In the genomic region with DNA sequence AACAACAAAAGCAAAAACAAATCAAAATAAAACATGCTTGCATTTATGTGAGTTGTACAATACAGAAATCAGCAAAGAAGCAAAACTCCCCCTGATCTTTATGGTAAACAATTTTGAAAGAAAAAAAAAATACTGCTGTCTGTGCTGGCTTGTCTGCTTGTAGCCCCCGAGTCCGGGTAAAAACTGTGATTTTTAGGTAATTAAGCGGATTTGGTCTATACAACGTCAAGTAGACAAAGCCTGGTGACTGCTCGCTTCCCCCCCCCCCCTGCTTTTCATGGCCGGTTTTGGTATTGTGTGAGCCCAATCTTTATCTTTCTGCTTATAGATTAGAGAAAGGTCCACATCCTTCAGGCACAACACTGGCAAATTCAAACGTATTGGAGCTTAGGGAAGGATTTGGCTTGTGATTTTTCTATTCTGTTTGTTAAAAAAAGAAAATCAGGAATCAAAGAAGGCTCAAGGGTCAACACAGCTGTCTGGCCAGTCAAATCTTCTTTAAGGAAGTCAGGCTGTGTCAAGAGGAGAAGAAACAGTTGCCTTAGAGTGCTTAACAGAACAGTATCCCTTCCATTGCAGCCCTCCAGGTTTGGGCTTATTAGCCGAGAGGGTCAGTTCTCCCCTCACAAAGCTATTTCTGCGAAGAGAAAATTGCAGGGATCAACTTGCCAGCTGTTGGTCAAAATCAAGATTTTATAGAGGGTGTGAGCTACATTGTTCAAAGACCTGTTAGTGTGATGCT, we compare ENCODE assay signal across 23 mouse cellular contexts. TPM values are rescaled to one million over a fixed set of nuclear protein-coding genes. Genes with fewer than 3 reads are reported as not detected.
DNase-seq lines count a peak whose midpoint lies in the region; ATAC-seq lines count a peak whose summit lies in the region.
"Had no signal": no experiment of that assay in that cellular context is flagged by ENCODE, and none has a peak within 500 bp of the region (broad histone marks: within the 10 kb centered on the region; RNA-seq: fewer than 3 reads in every experiment).

No protein-coding gene starts in this region.

- ATAC-seq in midbrain, embryonic 15.5 days (replicated peaks): no peak
- ATAC-seq in midbrain, embryonic 14.5 days (ENCODE audit: low FRiP score, low TSS enrichment): no peak
- ATAC-seq: forebrain, embryonic 14.5 days; intestine, embryonic 16.5 days had no signal

- no peak overlapping the region for H3K4me2 ChIP-seq in midbrain, embryonic 15.5 days
- H3K4me2 ChIP-seq in midbrain, embryonic 14.5 days (ENCODE audit: low read length): peak overlapping the region; percentile 30; the same call in 1 of the 2 replicates
- H3K4me2 ChIP-seq: embryonic facial prominence, embryonic 15.5 days had no signal

- 2% methylated on average over 9 of the region's 9 CpGs for WGBS in midbrain, embryonic 10.5 days
- under 1% methylated on average over 9 of the region's 9 CpGs for WGBS in midbrain, embryonic 15.5 days
- WGBS in midbrain, embryonic 14.5 days: 2% methylated on average over 9 of the region's 9 CpGs

- H3K27ac ChIP-seq in midbrain, embryonic 10.5 days (replicated peaks): no peak overlapping the region
- H3K27ac ChIP-seq in midbrain, embryonic 15.5 days: no peak overlapping the region
- no peak overlapping the region for H3K27ac ChIP-seq in midbrain, embryonic 14.5 days (replicated peaks; ENCODE audit: low read depth, low read length)
- H3K27ac ChIP-seq: embryonic facial prominence, embryonic 15.5 days; forebrain, embryonic 10.5 days; gastrocnemius, adult 2 months; heart, embryonic 10.5 days had no signal

- DNase-seq in heart, adult 11 months: peak; percentile 59
- DNase-seq in heart, adult 9 months (ENCODE audit: low spot score in 2 of 2): no peak
- DNase-seq in midbrain, embryonic 10.5 days (ENCODE audit: low spot score): peak; percentile 24
- DNase-seq in mesoderm, embryonic 11.5 days (ENCODE audit: low read depth, low spot score): peak; percentile 21
- DNase-seq in midbrain, embryonic 14.5 days: peak; percentile 38
- DNase-seq in right cerebral cortex, postnatal 14 days: no peak
- DNase-seq: adrenal gland, adult 2 months; adrenal gland, postnatal 25 days; cerebellum, adult 18-20 months; cerebellum, adult 9-11 months; cerebellum, postnatal 36 days; gastrocnemius, adult 2 months; gastrocnemius, postnatal 25 days; heart, postnatal 10 days; heart, postnatal 4 days had no signal

- H3K9ac ChIP-seq in midbrain, embryonic 15.5 days: no peak overlapping the region
- H3K9ac ChIP-seq in midbrain, embryonic 14.5 days (replicated peaks; ENCODE audit: low read length): no peak overlapping the region
- H3K9ac ChIP-seq: embryonic facial prominence, embryonic 15.5 days had no signal

- H3K36me3 ChIP-seq in midbrain, embryonic 10.5 days: no peaks in the 10 kb centered on the region
- H3K36me3 ChIP-seq in midbrain, embryonic 15.5 days (replicated peaks): no peaks in the 10 kb centered on the region
- H3K36me3 ChIP-seq in midbrain, embryonic 14.5 days (ENCODE audit: control insufficient read depth, insufficient read depth, low read length): no peaks in the 10 kb centered on the region
- H3K36me3 ChIP-seq: embryonic facial prominence, embryonic 15.5 days; forebrain, embryonic 10.5 days; heart, embryonic 10.5 days had no signal

- H3K4me1 ChIP-seq in midbrain, embryonic 10.5 days: peaks cover 50% of the 10 kb centered on the region
- peaks cover 14% of the 10 kb centered on the region for H3K4me1 ChIP-seq in midbrain, embryonic 15.5 days
- H3K4me1 ChIP-seq in midbrain, embryonic 14.5 days (ENCODE audit: control insufficient read depth, insufficient read depth, low read length): peaks cover 2% of the 10 kb centered on the region; the same call in 1 of the 2 replicates

- no peaks in the 10 kb centered on the region for H3K9me3 ChIP-seq in midbrain, embryonic 10.5 days (replicated peaks)
- H3K9me3 ChIP-seq in midbrain, embryonic 15.5 days: no peaks in the 10 kb centered on the region
- H3K9me3 ChIP-seq in midbrain, embryonic 14.5 days (ENCODE audit: control insufficient read depth, low read length): no peaks in the 10 kb centered on the region
- H3K9me3 ChIP-seq: embryonic facial prominence, embryonic 15.5 days; forebrain, embryonic 10.5 days; heart, embryonic 10.5 days had no signal

- peak overlapping the region; percentile 68; the same call in 1 of the 2 replicates for H3K4me3 ChIP-seq in midbrain, embryonic 10.5 days
- H3K4me3 ChIP-seq in midbrain, embryonic 15.5 days: no peak overlapping the region
- H3K4me3 ChIP-seq in midbrain, embryonic 14.5 days (replicated peaks; ENCODE audit: low read depth, low read length): no peak overlapping the region
- H3K4me3 ChIP-seq: embryonic facial prominence, embryonic 15.5 days; erythroblast, embryonic 14.5 days; gastrocnemius, adult 2 months; heart, embryonic 10.5 days had no signal

- H3K27me3 ChIP-seq in midbrain, embryonic 10.5 days (ENCODE audit: low read depth, poor library complexity, severe bottlenecking): peaks cover 99% of the 10 kb centered on the region
- H3K27me3 ChIP-seq in midbrain, embryonic 15.5 days (replicated peaks): peaks cover 76% of the 10 kb centered on the region
- H3K27me3 ChIP-seq in midbrain, embryonic 14.5 days (ENCODE audit: control insufficient read depth, insufficient read depth, low read length): peaks cover 83% of the 10 kb centered on the region

RNA-seq across cellular contexts. Expression of a gene that starts 4.6 kb away (rescaled TPM):
- 15.0 and 18.7 TPM in 2 replicates for polyA plus RNA-seq in midbrain, embryonic 10.5 days (2016; fragmentation: Nextera tagmentation; extraction: Ambion mirVana)
- 8.8 and 11.9 TPM in 2 replicates for polyA plus RNA-seq in midbrain, embryonic 15.5 days (2015; fragmentation: Nextera tagmentation; extraction: Ambion mirVana)
- polyA plus RNA-seq in midbrain, embryonic 14.5 days (2014; fragmentation: Nextera tagmentation; extraction: Ambion mirVana): 7.1 TPM in 2 replicates
- polyA plus RNA-seq: adrenal gland, adult 2 months; erythroblast, embryonic 14.5 days; heart, embryonic 14.5 days had no signal

Comparison
In these comparisons a context has a peak if more than half of its experiments do, and no peak if none do; other contexts are left out.
1. DNase-seq: peak in heart, adult 11 months (single experiment), midbrain, embryonic 10.5 days (single experiment), mesoderm, embryonic 11.5 days (single experiment) and midbrain, embryonic 14.5 days (single experiment); none in heart, adult 9 months (0 of 2) and right cerebral cortex, postnatal 14 days (single experiment).